Mouse (Mus musculus): ENCODE results near the gene Vwa3b. TPM values are rescaled to one million over a fixed set of nuclear protein-coding genes. Genes with fewer than 3 reads are reported as not detected.

Gene Vwa3b
- polyA plus RNA-seq, 1 experiment = 0.04 TPM

GRCm38 (mm10) chr1:37131146-37131545 is 104.8 kb downstream of the Vwa3b start:
- H3K4me1 ChIP-seq (ENCODE audit: control insufficient read depth, insufficient read depth, insufficient read length, low read length) = no peaks in the 10 kb centered on the region
- H3K27ac ChIP-seq (ENCODE audit: insufficient read depth, low read depth, low read length) = no peak overlapping the region
- H3K36me3 ChIP-seq (ENCODE audit: control insufficient read depth, insufficient read depth, low read length) = no peaks in the 10 kb centered on the region
- H3K4me3 ChIP-seq (ENCODE audit: low read depth, low read length) = no peak overlapping the region
- no peaks in the 10 kb centered on the region for H3K27me3 ChIP-seq (ENCODE audit: control insufficient read depth, insufficient read depth, low read length)
- TF ChIP-seq POLR2A (IDR thresholded peaks at IDR 0.05; ENCODE audit: low read depth, low read length) = no peak
- TF ChIP-seq CTCF (IDR thresholded peaks at IDR 0.05; ENCODE audit: extremely low read depth, insufficient read length, insufficient replicate concordance, low read depth, low read length) = no peak

DNA sequence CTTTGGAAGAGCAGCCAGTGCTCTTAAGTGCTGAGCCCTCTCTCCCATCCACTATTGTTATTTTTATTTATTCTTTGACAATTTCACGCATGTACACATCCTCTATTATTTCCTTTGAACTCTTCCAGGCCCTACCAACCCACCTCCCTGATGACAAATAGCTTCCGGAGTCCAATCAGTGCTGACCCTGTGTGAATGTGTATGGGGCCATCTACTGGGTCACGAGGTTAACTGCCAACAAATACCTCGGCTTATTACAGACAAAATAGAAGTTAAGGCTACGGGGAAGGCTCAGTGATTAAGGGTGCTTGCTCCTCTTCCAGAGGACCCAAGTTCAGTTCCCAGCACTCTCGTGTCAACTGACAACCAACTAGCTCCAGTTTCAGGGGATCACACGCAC is 106.0 kb downstream of the Vwa3b start:
- WGBS = 59% methylated on average over 7 of the region's 7 CpGs
- H3K27ac ChIP-seq (ENCODE audit: insufficient read depth, low read depth, low read length) = no peak overlapping the region
- H3K27me3 ChIP-seq (ENCODE audit: control insufficient read depth, insufficient read depth, low read length) = no peaks in the 10 kb centered on the region
- TF ChIP-seq CTCF (IDR thresholded peaks at IDR 0.05; ENCODE audit: extremely low read depth, insufficient read length, insufficient replicate concordance, low read depth, low read length) = no peak
- no peak for TF ChIP-seq POLR2A (IDR thresholded peaks at IDR 0.05; ENCODE audit: low read depth, low read length)
- no peak overlapping the region for H3K4me3 ChIP-seq (ENCODE audit: low read depth, low read length)
- no peaks in the 10 kb centered on the region for H3K36me3 ChIP-seq (ENCODE audit: control insufficient read depth, insufficient read depth, low read length)
- no peaks in the 10 kb centered on the region for H3K4me1 ChIP-seq (ENCODE audit: control insufficient read depth, insufficient read depth, insufficient read length, low read length)

DNA sequence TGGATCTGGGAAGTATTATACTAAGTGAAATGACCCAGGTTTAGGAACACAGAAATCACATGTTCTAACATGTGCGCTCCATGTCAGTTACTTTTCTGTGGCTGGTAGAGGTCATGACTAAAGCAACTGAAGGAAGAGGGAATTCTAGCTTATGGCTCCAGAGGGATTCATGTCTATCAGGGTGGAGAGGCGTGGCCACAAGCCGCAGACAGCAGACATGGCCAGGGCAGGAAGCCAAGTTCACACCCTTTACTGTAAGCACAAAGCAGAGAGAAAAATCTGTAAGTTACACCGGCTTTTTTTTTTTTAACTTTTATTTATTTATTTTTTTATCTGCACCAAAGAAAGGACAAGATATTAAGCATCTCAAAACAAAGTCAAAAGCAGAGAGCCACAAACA is 119.6 kb downstream of the Vwa3b start:
- Histone ChIP-seq H3K4me3 (ENCODE audit: low read depth, low read length) (no peak overlapping the region), H3K27ac (ENCODE audit: insufficient read depth, low read depth, low read length) (no peak overlapping the region), H3K36me3 (ENCODE audit: control insufficient read depth, insufficient read depth, low read length) (no peaks in the 10 kb centered on the region), H3K4me1 (ENCODE audit: control insufficient read depth, insufficient read depth, insufficient read length, low read length) (no peaks in the 10 kb centered on the region), H3K27me3 (ENCODE audit: control insufficient read depth, insufficient read depth, low read length) (no peaks in the 10 kb centered on the region)
- TF ChIP-seq CTCF (IDR thresholded peaks at IDR 0.05; ENCODE audit: extremely low read depth, insufficient read length, insufficient replicate concordance, low read depth, low read length) (no peak), POLR2A (IDR thresholded peaks at IDR 0.05; ENCODE audit: low read depth, low read length) (no peak)
- 29% methylated on average over 4 of the region's 4 CpGs for WGBS

DNA sequence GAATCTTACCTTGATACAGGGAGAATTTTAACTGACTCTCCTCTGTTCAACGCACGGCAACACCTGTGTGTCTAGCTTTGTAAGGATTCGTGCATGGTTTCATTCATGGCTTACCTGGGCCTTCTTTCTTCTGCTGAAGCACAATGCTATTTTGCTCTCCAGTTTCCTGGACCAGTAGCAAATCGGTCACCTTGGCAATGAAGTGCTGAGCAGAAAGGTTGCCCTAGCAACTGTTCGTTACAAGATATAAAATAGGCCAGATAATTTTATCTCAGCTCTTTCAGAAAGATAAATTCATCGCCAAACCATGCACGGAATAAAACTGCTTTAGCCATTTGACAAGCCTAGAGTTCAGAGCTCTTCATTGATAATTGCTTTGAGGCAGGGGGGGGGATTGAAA is 123.5 kb downstream of the Vwa3b start:
- Histone ChIP-seq H3K27ac (ENCODE audit: insufficient read depth, low read depth, low read length) (no peak overlapping the region), H3K4me1 (ENCODE audit: control insufficient read depth, insufficient read depth, insufficient read length, low read length) (no peaks in the 10 kb centered on the region), H3K4me3 (ENCODE audit: low read depth, low read length) (no peak overlapping the region), H3K27me3 (ENCODE audit: control insufficient read depth, insufficient read depth, low read length) (no peaks in the 10 kb centered on the region), H3K36me3 (ENCODE audit: control insufficient read depth, insufficient read depth, low read length) (no peaks in the 10 kb centered on the region)
- no peak for TF ChIP-seq POLR2A (IDR thresholded peaks at IDR 0.05; ENCODE audit: low read depth, low read length)
- TF ChIP-seq CTCF (IDR thresholded peaks at IDR 0.05; ENCODE audit: extremely low read depth, insufficient read length, insufficient replicate concordance, low read depth, low read length) = no peak
- WGBS = 86% methylated on average over 7 of the region's 7 CpGs

- Histone ChIP-seq H3K36me3 (ENCODE audit: control insufficient read depth, insufficient read depth, low read length) (no peaks in the 10 kb centered on the region), H3K27ac (ENCODE audit: insufficient read depth, low read depth, low read length) (no peak overlapping the region), H3K4me3 (ENCODE audit: low read depth, low read length) (no peak overlapping the region), H3K27me3 (ENCODE audit: control insufficient read depth, insufficient read depth, low read length) (no peaks in the 10 kb centered on the region), H3K4me1 (ENCODE audit: control insufficient read depth, insufficient read depth, insufficient read length, low read length) (no peaks in the 10 kb centered on the region)
- TF ChIP-seq CTCF (IDR thresholded peaks at IDR 0.05; ENCODE audit: extremely low read depth, insufficient read length, insufficient replicate concordance, low read depth, low read length) = no peak
- no peak for TF ChIP-seq POLR2A (IDR thresholded peaks at IDR 0.05; ENCODE audit: low read depth, low read length)
- 90% methylated on average over 9 of the region's 9 CpGs for WGBS
Observed at GRCm38 (mm10) chr1:37151896-37152295, 125.5 kb downstream of the Vwa3b start.

DNA sequence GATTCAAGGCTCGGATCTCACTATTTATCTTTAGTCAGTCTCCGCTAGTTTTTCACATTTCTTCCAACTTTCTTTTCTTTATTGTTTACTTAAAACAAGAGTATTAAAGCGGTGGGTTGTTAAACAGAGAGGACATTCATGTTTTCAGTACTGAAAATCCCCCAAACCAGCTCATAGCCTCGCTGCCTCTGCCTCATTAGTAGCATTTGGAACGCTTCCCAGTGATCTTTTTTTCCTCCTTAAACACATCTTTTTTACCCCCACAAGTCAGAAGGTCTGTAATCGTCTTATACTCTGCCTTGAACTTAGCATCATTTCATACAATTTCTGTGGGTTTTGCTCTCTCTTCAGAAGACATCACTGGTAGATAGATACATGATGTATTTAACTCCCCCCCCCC is 139.7 kb downstream of the Vwa3b start:
- Histone ChIP-seq H3K27me3 (ENCODE audit: control insufficient read depth, insufficient read depth, low read length) (no peaks in the 10 kb centered on the region), H3K4me1 (ENCODE audit: control insufficient read depth, insufficient read depth, insufficient read length, low read length) (no peaks in the 10 kb centered on the region), H3K4me3 (ENCODE audit: low read depth, low read length) (no peak overlapping the region), H3K36me3 (ENCODE audit: control insufficient read depth, insufficient read depth, low read length) (no peaks in the 10 kb centered on the region), H3K27ac (ENCODE audit: insufficient read depth, low read depth, low read length) (no peak overlapping the region)
- 57% methylated on average over 6 of the region's 6 CpGs for WGBS
- TF ChIP-seq POLR2A (IDR thresholded peaks at IDR 0.05; ENCODE audit: low read depth, low read length) = no peak
- TF ChIP-seq CTCF (IDR thresholded peaks at IDR 0.05; ENCODE audit: extremely low read depth, insufficient read length, insufficient replicate concordance, low read depth, low read length) = no peak

GRCm38 (mm10) chr1:37167918-37168317 is 141.5 kb downstream of the Vwa3b start:
- H3K4me3 ChIP-seq (ENCODE audit: low read depth, low read length) = no peak overlapping the region
- H3K27ac ChIP-seq (ENCODE audit: insufficient read depth, low read depth, low read length) = no peak overlapping the region
- WGBS = 75% methylated on average over 7 of the region's 7 CpGs
- no peaks in the 10 kb centered on the region for H3K27me3 ChIP-seq (ENCODE audit: control insufficient read depth, insufficient read depth, low read length)
- no peaks in the 10 kb centered on the region for H3K36me3 ChIP-seq (ENCODE audit: control insufficient read depth, insufficient read depth, low read length)
- TF ChIP-seq POLR2A (IDR thresholded peaks at IDR 0.05; ENCODE audit: low read depth, low read length) = no peak
- TF ChIP-seq CTCF (IDR thresholded peaks at IDR 0.05; ENCODE audit: extremely low read depth, insufficient read length, insufficient replicate concordance, low read depth, low read length) = no peak
- H3K4me1 ChIP-seq (ENCODE audit: control insufficient read depth, insufficient read depth, insufficient read length, low read length) = no peaks in the 10 kb centered on the region

GRCm38 (mm10) chr1:37177874-37178273 is 151.5 kb downstream of the Vwa3b start:
- no peaks in the 10 kb centered on the region for H3K4me1 ChIP-seq (ENCODE audit: control insufficient read depth, insufficient read depth, insufficient read length, low read length)
- H3K4me3 ChIP-seq (ENCODE audit: low read depth, low read length) = no peak overlapping the region
- H3K27me3 ChIP-seq (ENCODE audit: control insufficient read depth, insufficient read depth, low read length) = no peaks in the 10 kb centered on the region
- 73% methylated on average over 2 of the region's 2 CpGs for WGBS
- no peak overlapping the region for H3K27ac ChIP-seq (ENCODE audit: insufficient read depth, low read depth, low read length)
- TF ChIP-seq CTCF (IDR thresholded peaks at IDR 0.05; ENCODE audit: extremely low read depth, insufficient read length, insufficient replicate concordance, low read depth, low read length) = no peak
- TF ChIP-seq POLR2A (IDR thresholded peaks at IDR 0.05; ENCODE audit: low read depth, low read length) = no peak
- no peaks in the 10 kb centered on the region for H3K36me3 ChIP-seq (ENCODE audit: control insufficient read depth, insufficient read depth, low read length)
